Mouse (Mus musculus) cortical plate, adult 2 months (tissue): ENCODE data around the gene Msi1.

Experiments used
- CTCF ChIP-seq: fragments of 200-500 bp; IDR thresholded peaks from 2 replicates; pipeline ENCODE4 v1.5.1; 2011; ENCODE audit warnings: mild to moderate bottlenecking, control low read depth, low read length; ENCODE audit not compliant: insufficient read depth; ENCODE audit errors: extremely low read depth
- POLR2A ChIP-seq: fragments of 200-500 bp; IDR thresholded peaks from 2 replicates; pipeline ENCODE4 v1.6.1; 2011; ENCODE audit warnings: mild to moderate bottlenecking, low read length, control low read depth; ENCODE audit not compliant: insufficient read depth; ENCODE audit errors: extremely low read depth

GRCm38 (mm10) chr5:115392969-115393368, 36.4 kb upstream of the Msi1 start:
- no peak for TF ChIP-seq CTCF
- TF ChIP-seq POLR2A: no peak
